Mouse (Mus musculus): ENCODE measurements around the gene Lin7a.

The Lin7a gene

GRCm38 (mm10) chr10:107323865-107324264, 52.4 kb downstream of the Lin7a start:
- no peak for DNase-seq (ENCODE audit: low spot score)

GRCm38 (mm10) chr10:107325558-107325957, 54.1 kb downstream of the Lin7a start:
- DNase-seq (ENCODE audit: low spot score): no peak

- DNase-seq (ENCODE audit: low spot score): no peak
Observed at GRCm38 (mm10) chr10:107339524-107339923, 68.0 kb downstream of the Lin7a start.

- DNase-seq (ENCODE audit: low spot score): no peak
Observed at GRCm38 (mm10) chr10:107341151-107341550, 69.7 kb downstream of the Lin7a start.

GRCm38 (mm10) chr10:107344200-107344599, 72.7 kb downstream of the Lin7a start:
- no peak for DNase-seq (ENCODE audit: low spot score)

GRCm38 (mm10) chr10:107347842-107348241, 76.4 kb downstream of the Lin7a start:
- DNase-seq (ENCODE audit: low spot score): no peak

GRCm38 (mm10) chr10:107351696-107352485, 80.4 kb downstream of the Lin7a start:
- no peak for DNase-seq (ENCODE audit: low spot score)

GRCm38 (mm10) chr10:107353483-107353882, 82.0 kb downstream of the Lin7a start:
- no peak for DNase-seq (ENCODE audit: low spot score)

GRCm38 (mm10) chr10:107358443-107359040, 87.1 kb downstream of the Lin7a start:
- DNase-seq (ENCODE audit: low spot score): no peak

GRCm38 (mm10) chr10:107359296-107359695, 87.8 kb downstream of the Lin7a start:
- no peak for DNase-seq (ENCODE audit: low spot score)

- DNase-seq (ENCODE audit: low spot score): no peak
Observed at GRCm38 (mm10) chr10:107361546-107361945, 90.1 kb downstream of the Lin7a start.

- DNase-seq (ENCODE audit: low spot score): no peak
Observed at GRCm38 (mm10) chr10:107362026-107362425, 90.5 kb downstream of the Lin7a start.

- no peak for DNase-seq (ENCODE audit: low spot score)
Observed at GRCm38 (mm10) chr10:107363049-107363816, 91.7 kb downstream of the Lin7a start.

GRCm38 (mm10) chr10:107377218-107377617, 105.7 kb downstream of the Lin7a start:
- no peak for DNase-seq (ENCODE audit: low spot score)

GRCm38 (mm10) chr10:107381143-107381746, 109.8 kb downstream of the Lin7a start:
- DNase-seq (ENCODE audit: low spot score): no peak

GRCm38 (mm10) chr10:107383825-107384224, 112.3 kb downstream of the Lin7a start:
- DNase-seq (ENCODE audit: low spot score): no peak

- DNase-seq (ENCODE audit: low spot score): no peak
Observed at GRCm38 (mm10) chr10:107389505-107389904, 118.0 kb downstream of the Lin7a start.

- DNase-seq (ENCODE audit: low spot score): no peak
Observed at GRCm38 (mm10) chr10:107405347-107405746, 133.9 kb downstream of the Lin7a start.

GRCm38 (mm10) chr10:107418306-107418705, 146.8 kb downstream of the Lin7a start:
- DNase-seq (ENCODE audit: low spot score): no peak

GRCm38 (mm10) chr10:107436967-107437366, 165.5 kb downstream of the Lin7a start:
- DNase-seq (ENCODE audit: low spot score): no peak

- DNase-seq (ENCODE audit: low spot score): no peak
Observed at GRCm38 (mm10) chr10:107442781-107443180, 171.3 kb downstream of the Lin7a start.

Measured in spleen, adult 12 weeks (tissue).